Mouse (Mus musculus) CH12.LX (cell line): ENCODE data around the gene Gm5129.

Experiments
- CTCF ChIP-seq, 2 experiments: IDR thresholded peaks in 1 of 2; conservative IDR thresholded peaks in 1 of 2; 2 replicates each; pipeline ENCODE4 v1.5.1; 2011 to 2012; ENCODE audit warnings: low read depth in 2 of 2, low read length in 2 of 2, improper control_type of control experiment in 1 of 2, inconsistent platforms in 1 of 2, mild to moderate bottlenecking in 1 of 2, moderate library complexity in 1 of 2
- E2F4 ChIP-seq: IDR thresholded peaks from 2 replicates; pipeline ENCODE4 v1.6.1; 2011; ENCODE audit warnings: low read depth, low read length, improper control_type of control experiment; ENCODE audit not compliant: insufficient replicate concordance
- MAX ChIP-seq: IDR thresholded peaks from 2 replicates; pipeline ENCODE4 v1.6.1; 2011; ENCODE audit warnings: low read length, improper control_type of control experiment
- MAZ ChIP-seq: IDR thresholded peaks from 2 replicates; pipeline ENCODE4 v1.6.1; 2012; ENCODE audit warnings: low read depth, mild to moderate bottlenecking, inconsistent platforms, low read length, improper control_type of control experiment, moderate library complexity
- MYC ChIP-seq: IDR thresholded peaks from 2 replicates; pipeline ENCODE4 v1.6.1; 2011; ENCODE audit warnings: low read depth, mild to moderate bottlenecking, improper control_type of control experiment, low read length
- POLR2A ChIP-seq: IDR thresholded peaks from 2 replicates; pipeline ENCODE4 v1.6.1; 2011; ENCODE audit warnings: low read depth, mild to moderate bottlenecking, improper control_type of control experiment, low read length
- RCOR1 ChIP-seq: conservative IDR thresholded peaks from 2 replicates; pipeline ENCODE4 v1.6.1; 2012; ENCODE audit warnings: low read depth, mild to moderate bottlenecking, inconsistent platforms, low read length, improper control_type of control experiment
- TCF12 ChIP-seq: IDR thresholded peaks from 2 replicates; pipeline ENCODE4 v1.6.1; 2014; ENCODE audit warnings: low read depth, mild to moderate bottlenecking, inconsistent platforms, low read length, improper control_type of control experiment
- ZMIZ1 ChIP-seq: IDR thresholded peaks from 2 replicates; pipeline ENCODE4 v1.6.1; 2012; ENCODE audit warnings: low read depth, mild to moderate bottlenecking, inconsistent platforms, low read length, improper control_type of control experiment

DNA sequence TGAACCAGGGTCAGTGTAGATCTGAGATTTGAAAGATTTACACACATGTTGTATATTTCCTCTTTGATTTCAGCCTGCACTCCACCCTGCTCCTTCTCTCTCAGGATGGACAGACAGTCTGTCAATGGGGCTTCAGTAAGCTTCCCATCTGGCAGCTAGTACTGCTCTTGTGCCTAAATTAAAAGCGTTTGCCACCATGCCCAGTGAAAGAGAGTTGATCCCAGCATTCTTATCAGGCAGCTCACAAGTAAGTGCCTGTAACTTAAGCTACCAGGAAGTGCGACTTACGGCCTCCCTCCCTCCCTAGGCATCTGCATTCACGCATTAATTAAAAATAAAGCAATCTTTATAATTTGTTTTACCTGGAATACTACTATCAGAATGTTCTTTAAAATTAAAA is 5.4 kb upstream of the Gm5129 start:
- TF ChIP-seq RCOR1 (no peak), CTCF (conservative IDR thresholded peaks at IDR 0.05 in 1 of 2, IDR thresholded peaks at IDR 0.05 in 1 of 2; ENCODE audit: low read depth in 2 of 2, low read length in 2 of 2) (no peak), ZMIZ1 (no peak), POLR2A (no peak), MAX (no peak), E2F4 (no peak), MAZ (no peak), TCF12 (no peak), MYC (no peak)
